Mouse (Mus musculus): Measurements from ENCODE around the gene Slc22a3.
A peak's percentile ranks its signal among the peaks of the same experiment; 100 is the strongest.

The Slc22a3 gene

GRCm38 (mm10) chr17:12507654-12508204 lies at the start of gene Slc22a3:
Gene Slc22a3, minus strand, starts transcription at chr17:12507704.
- no peak for DNase-seq (ENCODE audit: low spot score in 2 of 2)

GRCm38 (mm10) chr17:12534353-12535145 lies 27.0 kb upstream of the Slc22a3 start:
- peak; percentile 23 to 49 for DNase-seq (ENCODE audit: low spot score in 2 of 2)

GRCm38 (mm10) chr17:12532115-12532514 lies 24.6 kb upstream of the Slc22a3 start:
- peak; percentile 13 to 34 for DNase-seq (ENCODE audit: low spot score in 2 of 2)

- DNase-seq (ENCODE audit: low spot score in 2 of 2): no peak
Observed at GRCm38 (mm10) chr17:12530081-12530480, 22.6 kb upstream of the Slc22a3 start.

GRCm38 (mm10) chr17:12529384-12529985 lies 22.0 kb upstream of the Slc22a3 start:
- no peak for DNase-seq (ENCODE audit: low spot score in 2 of 2)

- DNase-seq (ENCODE audit: low spot score in 2 of 2): no peak
Observed at GRCm38 (mm10) chr17:12519089-12519488, 11.6 kb upstream of the Slc22a3 start.

- no peak for DNase-seq (ENCODE audit: low spot score in 2 of 2)
Observed at GRCm38 (mm10) chr17:12518194-12518593, 10.7 kb upstream of the Slc22a3 start.

GRCm38 (mm10) chr17:12513997-12514396 lies 6.5 kb upstream of the Slc22a3 start:
- no peak for DNase-seq (ENCODE audit: low spot score in 2 of 2)

GRCm38 (mm10) chr17:12513107-12513923 lies 5.8 kb upstream of the Slc22a3 start:
- DNase-seq (ENCODE audit: low spot score in 2 of 2): no peak

GRCm38 (mm10) chr17:12511193-12511592 lies 3.7 kb upstream of the Slc22a3 start:
- DNase-seq (ENCODE audit: low spot score in 2 of 2): no peak

- no peak for DNase-seq (ENCODE audit: low spot score in 2 of 2)
Observed at GRCm38 (mm10) chr17:12508376-12508775, 872 bp upstream of the Slc22a3 start.

GRCm38 (mm10) chr17:12506903-12507563 lies 471 bp downstream of the Slc22a3 start:
- DNase-seq (ENCODE audit: low spot score in 2 of 2): no peak

GRCm38 (mm10) chr17:12505708-12506107 lies 1.8 kb downstream of the Slc22a3 start:
- no peak for DNase-seq (ENCODE audit: low spot score in 2 of 2)

GRCm38 (mm10) chr17:12499426-12499825 lies 8.1 kb downstream of the Slc22a3 start:
- no peak for DNase-seq (ENCODE audit: low spot score in 2 of 2)

- DNase-seq (ENCODE audit: low spot score in 2 of 2): no peak
Observed at GRCm38 (mm10) chr17:12495558-12495957, 11.9 kb downstream of the Slc22a3 start.

GRCm38 (mm10) chr17:12491591-12491990 lies 15.9 kb downstream of the Slc22a3 start:
- DNase-seq (ENCODE audit: low spot score in 2 of 2): no peak

GRCm38 (mm10) chr17:12489888-12490287 lies 17.6 kb downstream of the Slc22a3 start:
- no peak for DNase-seq (ENCODE audit: low spot score in 2 of 2)

- no peak for DNase-seq (ENCODE audit: low spot score in 2 of 2)
Observed at GRCm38 (mm10) chr17:12485657-12486056, 21.8 kb downstream of the Slc22a3 start.

- DNase-seq (ENCODE audit: low spot score in 2 of 2): no peak
Observed at GRCm38 (mm10) chr17:12479416-12479815, 28.1 kb downstream of the Slc22a3 start.

- no peak for DNase-seq (ENCODE audit: low spot score in 2 of 2)
Observed at GRCm38 (mm10) chr17:12474509-12475083, 32.9 kb downstream of the Slc22a3 start.

- DNase-seq (ENCODE audit: low spot score in 2 of 2): no peak
Observed at GRCm38 (mm10) chr17:12472547-12472946, 35.0 kb downstream of the Slc22a3 start.

Data from urinary bladder, adult 18-20 months (tissue).